Mouse (Mus musculus) CH12.LX (cell line): ENCODE data around the gene Lactbl1. TPM values are rescaled to one million over a fixed set of nuclear protein-coding genes. Genes with fewer than 3 reads are reported as not detected.

Experiments used
- DNase-seq: peaks from one replicate; pipeline ENCODE4 v3.0.0-alpha.2; 2013; ENCODE audit errors: extremely low read depth
- H3K27ac ChIP-seq: 2 replicates; pipeline ENCODE4 v1.5.1; 2012; ENCODE audit warnings: low read depth, mild to moderate bottlenecking, control low read depth, moderate library complexity; ENCODE audit not compliant: insufficient read depth
- H3K27me3 ChIP-seq: replicated peaks from 2 replicates; pipeline ENCODE3; 2012; ENCODE audit warnings: inconsistent platforms
- H3K36me3 ChIP-seq, 2 experiments: replicated peaks in 1 of 2; 2 replicates each; pipeline versions ENCODE3 to v1.6.1; 2012; ENCODE audit warnings: inconsistent platforms in 1 of 2, low read length in 1 of 2, mild to moderate bottlenecking in 1 of 2, mixed read lengths in 1 of 2, moderate library complexity in 1 of 2; ENCODE audit not compliant: control insufficient read depth in 1 of 2, insufficient read depth in 1 of 2
- H3K4me1 ChIP-seq, 2 experiments: 2 replicates each; pipeline ENCODE4 v1.6.1; 2012; ENCODE audit warnings: inconsistent platforms in 1 of 2, moderate library complexity in 1 of 2; ENCODE audit not compliant: insufficient read depth in 2 of 2, control insufficient read depth in 1 of 2
- H3K4me2 ChIP-seq: 2 replicates; pipeline ENCODE4 v1.6.1; 2012; ENCODE audit warnings: low read depth, mild to moderate bottlenecking, control low read depth; ENCODE audit not compliant: poor library complexity, insufficient read depth, severe bottlenecking
- H3K4me3 ChIP-seq, 3 experiments: fragments of 150-350 bp in 1 of 3; sonication (generic) in 1 of 3; replicated peaks in 1 of 3; 2 replicates each; pipeline versions ENCODE3 to v1.5.1; 2011 to 2012; ENCODE audit warnings: low read depth in 2 of 3, low read length in 2 of 3, mild to moderate bottlenecking in 2 of 3, moderate library complexity in 2 of 3, control low read depth in 1 of 3, improper control_type of control experiment in 1 of 3, inconsistent platforms in 1 of 3, mixed read lengths in 1 of 3; ENCODE audit not compliant: poor library complexity in 1 of 3
- H3K79me2 ChIP-seq: replicated peaks from 2 replicates; pipeline ENCODE4 v1.6.1; 2012; ENCODE audit warnings: mild to moderate bottlenecking, moderate library complexity; ENCODE audit not compliant: control insufficient read depth, poor library complexity, insufficient read depth, severe bottlenecking; ENCODE audit errors: extremely low read depth
- H3K9ac ChIP-seq: 2 replicates; pipeline ENCODE4 v1.6.1; 2012; ENCODE audit warnings: low read depth, mild to moderate bottlenecking, control low read depth, moderate library complexity; ENCODE audit not compliant: insufficient read depth
- H3K9me3 ChIP-seq: replicated peaks from 2 replicates; pipeline ENCODE3; 2012; ENCODE audit warnings: low read length, inconsistent platforms, mixed read lengths
- BHLHE40 ChIP-seq: IDR thresholded peaks from 2 replicates; pipeline ENCODE4 v1.6.1; 2011; ENCODE audit warnings: mild to moderate bottlenecking, low read depth, low read length, improper control_type of control experiment
- CHD1 ChIP-seq: IDR thresholded peaks from 2 replicates; pipeline ENCODE4 v1.6.1; 2012; ENCODE audit warnings: low read depth, low read length, improper control_type of control experiment, inconsistent platforms
- CHD2 ChIP-seq: IDR thresholded peaks from 2 replicates; pipeline ENCODE4 v1.6.1; 2011; ENCODE audit warnings: low read length, improper control_type of control experiment
- CTCF ChIP-seq, 2 experiments: IDR thresholded peaks in 1 of 2; conservative IDR thresholded peaks in 1 of 2; 2 replicates each; pipeline ENCODE4 v1.5.1; 2011 to 2012; ENCODE audit warnings: low read depth in 2 of 2, low read length in 2 of 2, improper control_type of control experiment in 1 of 2, inconsistent platforms in 1 of 2, mild to moderate bottlenecking in 1 of 2, moderate library complexity in 1 of 2
- GABPA ChIP-seq: IDR thresholded peaks from 2 replicates; pipeline ENCODE4 v1.6.1; 2012; ENCODE audit warnings: low read depth, low read length, improper control_type of control experiment, inconsistent platforms; ENCODE audit not compliant: insufficient replicate concordance
- IRF4 ChIP-seq: IDR thresholded peaks from 2 replicates; pipeline ENCODE4 v1.6.1; 2014; ENCODE audit warnings: low read depth, mild to moderate bottlenecking, inconsistent platforms, low read length, improper control_type of control experiment
- JUND ChIP-seq: conservative IDR thresholded peaks from 2 replicates; pipeline ENCODE4 v1.6.1; 2011; ENCODE audit warnings: low read depth, low read length, improper control_type of control experiment
- KAT2A ChIP-seq: IDR thresholded peaks from 2 replicates; pipeline ENCODE4 v1.6.1; 2012; ENCODE audit warnings: low read length, improper control_type of control experiment, inconsistent platforms; ENCODE audit not compliant: insufficient replicate concordance
- MAFK ChIP-seq: IDR thresholded peaks from 2 replicates; pipeline ENCODE4 v1.6.1; 2011; ENCODE audit warnings: low read length, improper control_type of control experiment; ENCODE audit not compliant: insufficient replicate concordance
- MAX ChIP-seq: IDR thresholded peaks from 2 replicates; pipeline ENCODE4 v1.6.1; 2011; ENCODE audit warnings: low read length, improper control_type of control experiment
- MAZ ChIP-seq: IDR thresholded peaks from 2 replicates; pipeline ENCODE4 v1.6.1; 2012; ENCODE audit warnings: low read depth, mild to moderate bottlenecking, inconsistent platforms, low read length, improper control_type of control experiment, moderate library complexity
- MXI1 ChIP-seq: IDR thresholded peaks from 2 replicates; pipeline ENCODE4 v1.6.1; 2011; ENCODE audit warnings: mild to moderate bottlenecking, low read depth, low read length, improper control_type of control experiment
- NELFE ChIP-seq: IDR thresholded peaks from 2 replicates; pipeline ENCODE4 v1.6.1; 2011; ENCODE audit warnings: low read depth, low read length, improper control_type of control experiment
- NRF1 ChIP-seq: IDR thresholded peaks from 2 replicates; pipeline ENCODE4 v1.6.1; 2014; ENCODE audit warnings: low read depth, mild to moderate bottlenecking, inconsistent platforms, low read length, improper control_type of control experiment, moderate library complexity
- PAX5 ChIP-seq: IDR thresholded peaks from 2 replicates; pipeline ENCODE4 v1.6.1; 2012; ENCODE audit warnings: low read length, inconsistent platforms, mixed read lengths
- RAD21 ChIP-seq: IDR thresholded peaks from 2 replicates; pipeline ENCODE4 v1.6.1; 2011; ENCODE audit warnings: low read depth, mild to moderate bottlenecking, low read length, improper control_type of control experiment, moderate library complexity
- RCOR1 ChIP-seq: conservative IDR thresholded peaks from 2 replicates; pipeline ENCODE4 v1.6.1; 2012; ENCODE audit warnings: low read depth, mild to moderate bottlenecking, inconsistent platforms, low read length, improper control_type of control experiment
- SMC3 ChIP-seq: IDR thresholded peaks from 2 replicates; pipeline ENCODE4 v1.6.1; 2011; ENCODE audit warnings: low read depth, low read length, improper control_type of control experiment
- TBP ChIP-seq: conservative IDR thresholded peaks from 2 replicates; pipeline ENCODE4 v1.6.1; 2011; ENCODE audit warnings: low read depth, low read length, improper control_type of control experiment
- TCF12 ChIP-seq: IDR thresholded peaks from 2 replicates; pipeline ENCODE4 v1.6.1; 2014; ENCODE audit warnings: low read depth, mild to moderate bottlenecking, inconsistent platforms, low read length, improper control_type of control experiment
- USF2 ChIP-seq: conservative IDR thresholded peaks from 2 replicates; pipeline ENCODE4 v1.6.1; 2011; ENCODE audit warnings: low read depth, low read length, improper control_type of control experiment
- ZC3H11A ChIP-seq: IDR thresholded peaks from 2 replicates; pipeline ENCODE4 v1.6.1; 2012; ENCODE audit warnings: low read depth, mild to moderate bottlenecking, inconsistent platforms, low read length, improper control_type of control experiment
- ZKSCAN1 ChIP-seq: IDR thresholded peaks from 2 replicates; pipeline ENCODE4 v1.6.1; 2012; ENCODE audit warnings: low read depth, inconsistent platforms, low read length, improper control_type of control experiment, borderline replicate concordance
- ZNF384 ChIP-seq: IDR thresholded peaks from 2 replicates; pipeline ENCODE4 v1.6.1; 2012; ENCODE audit warnings: low read depth, low read length, improper control_type of control experiment, inconsistent platforms
- dilution Hi-C: fragments of 300-500 bp; cut with MboI; formaldehyde crosslinking; loops from 2 replicates; pipeline ENCODE4 v1.14.3; 2020; ENCODE audit warnings: low sequenced_read_pairs; ENCODE audit not compliant: extremely low pct_unique_long_range_greater_than_20kb, extremely low pct_ligation_motif_present
- in situ Hi-C: fragments of 300-500 bp; cut with MboI; formaldehyde crosslinking; loops from 3 replicates; pipeline ENCODE4 v1.14.3; 2019; ENCODE audit warnings: low sequenced_read_pairs, low pct_ligation_motif_present, low pct_unique_long_range_greater_than_20kb, mixed read lengths
- polyA plus RNA-seq: library from polyadenylated mRNA; unstranded; fragments of >175 nt; gene quantifications from 2 replicates; pipeline ENCODE4 v1.2.1, GENCODE M21; 2012; ENCODE audit warnings: low read depth; ENCODE audit not compliant: insufficient read length
- total RNA-seq, 2 experiments: library from RNA; depleted of rRNA; stranded (reverse); fragments of 300-350 nt in 1 of 2; fragments of >200 nt in 1 of 2; gene quantifications; 2 replicates each; pipeline ENCODE4 v1.2.3; 2012 to 2014

The Lactbl1 gene
- total and polyA plus RNA-seq, 3 experiments: not detected

DNA sequence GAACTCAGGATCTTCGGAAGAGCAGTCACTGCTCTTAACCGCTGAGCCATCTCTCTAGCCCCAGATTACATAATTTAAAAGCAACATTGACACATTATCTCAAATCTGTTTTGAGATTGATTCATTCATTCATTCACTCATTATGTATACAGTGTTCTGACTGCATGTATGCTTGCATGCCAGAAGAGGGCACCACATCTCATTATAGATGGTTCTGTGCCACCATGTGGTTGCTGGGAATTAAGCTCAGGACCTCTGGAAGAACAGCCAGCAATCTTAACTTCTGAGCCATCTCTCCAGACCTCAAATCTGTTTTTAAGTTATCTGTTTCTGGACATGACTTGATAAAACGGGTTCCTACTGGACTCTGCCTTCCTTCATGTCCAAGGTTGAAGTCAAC, 22.6 kb upstream of the Lactbl1 start:
- no peak overlapping the region for H3K9ac ChIP-seq
- dilution Hi-C loops: no loop called here

DNA sequence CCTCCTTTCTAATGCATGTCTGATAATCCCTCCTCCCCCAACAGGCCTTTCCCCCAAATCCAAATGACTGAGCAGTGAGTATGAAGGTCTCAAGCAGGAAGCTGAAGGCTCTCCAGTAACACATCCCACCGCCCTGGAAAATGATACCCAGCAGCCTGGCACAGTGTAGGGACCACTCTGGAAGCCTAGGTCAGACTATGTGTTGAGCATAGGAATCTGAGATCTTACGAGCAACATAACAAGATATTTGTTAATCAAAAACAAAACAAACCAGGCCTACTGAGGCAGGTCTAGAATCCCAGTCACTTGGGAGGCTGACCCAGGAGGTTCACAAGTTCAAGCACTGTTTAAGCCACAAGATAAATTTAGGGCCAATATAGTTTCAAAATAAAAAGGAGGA, 21.9 kb upstream of the Lactbl1 start:
- Histone ChIP-seq H3K79me2 (peaks cover 62% of the 10 kb centered on the region), H3K9ac (peak overlapping the region; percentile 99; the same call in 1 of the 2 replicates), H3K9me3 (no peaks in the 10 kb centered on the region), H3K4me2 (peak overlapping the region; percentile 96), H3K4me1 (peaks cover 7 to 24% of the 10 kb centered on the region in 2 experiments), H3K27ac (no peak overlapping the region), H3K4me3 (peak overlapping the region in 2 of 3 experiments; percentile 67 to 86), H3K36me3 (peaks cover 0 to 16% of the 10 kb centered on the region in 2 experiments), H3K27me3 (no peaks in the 10 kb centered on the region)
- no peak for DNase-seq
- in situ Hi-C loops (loop anchor here (25.0 kb wide), 1 partner anchor 363 kb away; the partner anchor contains the start of gene Tcea3), dilution Hi-C loops (no loop called here)
- TF ChIP-seq KAT2A (no peak), BHLHE40 (no peak), IRF4 (no peak), ZC3H11A (no peak), GABPA (no peak), CHD1 (no peak), NRF1 (no peak), PAX5 (no peak), ZNF384 (no peak), MAZ (no peak), USF2 (no peak), MXI1 (no peak), SMC3 (no peak), TBP (no peak), TCF12 (no peak), MAFK (no peak), ZKSCAN1 (no peak), MAX (no peak), NELFE (no peak), RAD21 (no peak)
- TF ChIP-seq, all 38 proteins: peak for 0

More for the DNA sequence above, 22.6 kb upstream of the Lactbl1 start:
- peaks cover 10 to 30% of the 10 kb centered on the region in 2 experiments for H3K4me1 ChIP-seq
- H3K79me2 ChIP-seq: peaks cover 68% of the 10 kb centered on the region
- DNase-seq: peak; percentile 5
- H3K4me2 ChIP-seq: no peak overlapping the region
- TF ChIP-seq RCOR1 (no peak), PAX5 (no peak), ZKSCAN1 (no peak), CHD2 (no peak), MXI1 (no peak), NRF1 (no peak), CTCF (conservative IDR thresholded peaks at IDR 0.05 in 1 of 2, IDR thresholded peaks at IDR 0.05 in 1 of 2; ENCODE audit: low read depth in 2 of 2, low read length in 2 of 2) (peak in 1 of 2 experiments; percentile 42; a peak in 2 of 4 replicates), JUND (no peak)
- H3K27me3 ChIP-seq: no peaks in the 10 kb centered on the region
- no peak overlapping the region for H3K27ac ChIP-seq
- in situ Hi-C loops: loop anchor here (25.0 kb wide), 1 partner anchor 363 kb away; the partner anchor contains the start of gene Tcea3
- H3K9me3 ChIP-seq: no peaks in the 10 kb centered on the region
- H3K4me3 ChIP-seq: no peak overlapping the region
- peaks cover 0 to 19% of the 10 kb centered on the region in 2 experiments for H3K36me3 ChIP-seq
